Mouse (Mus musculus) stomach, embryonic 14.5 days (tissue): ENCODE data around the gene Abhd14a. TPM values are rescaled to one million over a fixed set of nuclear protein-coding genes. Genes with fewer than 3 reads are reported as not detected.

Experiments
- ATAC-seq: fragments of 200-750 bp; cut with Nextera tagmentation; 2 replicates; pipeline ENCODE4 v1.8.0; 2017; ENCODE audit warnings: low read depth, moderate TSS enrichment; ENCODE audit not compliant: insufficient number of reproducible peaks, insufficient read depth, low FRiP score
- H3K27ac ChIP-seq: fragments of 300-500 bp; sonication (generic); 2 replicates; pipeline ENCODE4 v1.5.1; 2014; ENCODE audit warnings: mild to moderate bottlenecking, low read length, moderate library complexity, mixed read lengths
- H3K27me3 ChIP-seq: fragments of 300-500 bp; sonication (generic); 2 replicates; pipeline ENCODE4 v1.6.1; 2014; ENCODE audit warnings: low read length, control low read depth, mixed read lengths; ENCODE audit not compliant: control insufficient read depth, insufficient read depth
- H3K36me3 ChIP-seq: fragments of 300-500 bp; sonication (generic); 2 replicates; pipeline ENCODE4 v1.6.1; 2014; ENCODE audit warnings: mild to moderate bottlenecking, control low read depth, low read length, moderate library complexity, mixed read lengths; ENCODE audit not compliant: control insufficient read depth, insufficient read depth
- H3K4me1 ChIP-seq: fragments of 300-500 bp; sonication (generic); 2 replicates; pipeline ENCODE4 v1.6.1; 2014; ENCODE audit warnings: low read length, control low read depth, mixed read lengths; ENCODE audit not compliant: control insufficient read depth, insufficient read depth
- H3K4me2 ChIP-seq: fragments of 300-500 bp; sonication (generic); replicated peaks from 2 replicates; pipeline ENCODE4 v1.6.1; 2014; ENCODE audit warnings: low read depth, low read length, control low read depth
- H3K4me3 ChIP-seq: fragments of 300-500 bp; sonication (generic); 2 replicates; pipeline ENCODE4 v1.5.1; 2014; ENCODE audit warnings: low read depth, low read length, control low read depth
- H3K9ac ChIP-seq: fragments of 300-500 bp; sonication (generic); replicated peaks from 2 replicates; pipeline ENCODE4 v1.6.1; 2014; ENCODE audit warnings: low read depth, mild to moderate bottlenecking, control low read depth, low read length, moderate library complexity, mixed read lengths
- H3K9me3 ChIP-seq: fragments of 300-500 bp; sonication (generic); 2 replicates; pipeline ENCODE4 v1.6.1; 2016; ENCODE audit warnings: low read depth, low read length, control low read depth; ENCODE audit not compliant: control insufficient read depth
- WGBS: fragments of 180-500 bp; shearing (Covaris S2); extraction: QIAGEN DNeasy Blood & Tissue Kit; methylation state at CpG from one replicate; pipeline ENCODE4 v1.1.7; 2014; 5-methylcytosine and 5-hydroxymethylcytosine counted together
- polyA plus RNA-seq: library from polyadenylated mRNA; unstranded; fragments of >200 nt; fragmentation: Nextera tagmentation; extraction: Ambion mirVana; gene quantifications from 2 replicates; pipeline ENCODE4 v1.2.1, GENCODE M21; 2014

Abhd14a gene
- polyA plus RNA-seq, 1 experiment from 2014 or later: 57.1 TPM

GRCm38 (mm10) chr9:106420608-106421007 lies 26.9 kb downstream of the Abhd14a start:
- Histone ChIP-seq H3K4me1 (peaks cover 20% of the 10 kb centered on the region; the same call in 1 of the 2 replicates), H3K4me2 (no peak overlapping the region), H3K9me3 (no peaks in the 10 kb centered on the region), H3K36me3 (no peaks in the 10 kb centered on the region), H3K27ac (no peak overlapping the region), H3K9ac (no peak overlapping the region), H3K4me3 (no peak overlapping the region), H3K27me3 (no peaks in the 10 kb centered on the region)
- WGBS: 4% methylated on average over 2 of the region's 2 CpGs
- ATAC-seq: peak; percentile 19; the same call in 1 of the 2 replicates

GRCm38 (mm10) chr9:106417841-106418625 lies 29.4 kb downstream of the Abhd14a start:
- Histone ChIP-seq H3K9me3 (no peaks in the 10 kb centered on the region), H3K27me3 (no peaks in the 10 kb centered on the region), H3K36me3 (no peaks in the 10 kb centered on the region), H3K4me3 (peak overlapping the region; percentile 15), H3K9ac (peak overlapping the region; percentile 38), H3K27ac (peak overlapping the region; percentile 11), H3K4me1 (peaks cover 20% of the 10 kb centered on the region; the same call in 1 of the 2 replicates), H3K4me2 (peak overlapping the region; percentile 52)
- WGBS: 13% methylated on average over 29 of the region's 29 CpGs
- peak; percentile 42; the same call in 1 of the 2 replicates for ATAC-seq

GRCm38 (mm10) chr9:106416826-106417225 lies 30.7 kb downstream of the Abhd14a start:
- Histone ChIP-seq H3K4me1 (peaks cover 20% of the 10 kb centered on the region; the same call in 1 of the 2 replicates), H3K27me3 (no peaks in the 10 kb centered on the region), H3K4me2 (no peak overlapping the region), H3K9ac (no peak overlapping the region), H3K27ac (no peak overlapping the region), H3K4me3 (no peak overlapping the region), H3K36me3 (no peaks in the 10 kb centered on the region), H3K9me3 (no peaks in the 10 kb centered on the region)
- no peak for ATAC-seq
- WGBS: 85% methylated on average over 6 of the region's 6 CpGs

- H3K9ac ChIP-seq: no peak overlapping the region
- no peaks in the 10 kb centered on the region for H3K9me3 ChIP-seq
- no peak overlapping the region for H3K4me3 ChIP-seq
- no peak overlapping the region for H3K27ac ChIP-seq
- no peaks in the 10 kb centered on the region for H3K27me3 ChIP-seq
- H3K36me3 ChIP-seq: no peaks in the 10 kb centered on the region
- ATAC-seq: no peak
- H3K4me2 ChIP-seq: no peak overlapping the region
- 88% methylated on average over 5 of the region's 5 CpGs for WGBS
- H3K4me1 ChIP-seq: peaks cover 11% of the 10 kb centered on the region; the same call in 1 of the 2 replicates
Measured at GRCm38 (mm10) chr9:106413606-106414005, 33.9 kb downstream of the Abhd14a start.

- Histone ChIP-seq H3K4me3 (no peak overlapping the region), H3K27me3 (no peaks in the 10 kb centered on the region), H3K9ac (no peak overlapping the region), H3K4me1 (no peaks in the 10 kb centered on the region), H3K27ac (no peak overlapping the region), H3K36me3 (no peaks in the 10 kb centered on the region), H3K9me3 (no peaks in the 10 kb centered on the region), H3K4me2 (no peak overlapping the region)
- no peak for ATAC-seq
- 73% methylated on average over 3 of the region's 3 CpGs for WGBS
Measured at GRCm38 (mm10) chr9:106412210-106412609, 35.3 kb downstream of the Abhd14a start.

- 65% methylated on average over 6 of the region's 6 CpGs for WGBS
- no peak overlapping the region for H3K4me2 ChIP-seq
- no peak overlapping the region for H3K9ac ChIP-seq
- H3K4me3 ChIP-seq: no peak overlapping the region
- no peak for ATAC-seq
- H3K4me1 ChIP-seq: no peaks in the 10 kb centered on the region
- no peaks in the 10 kb centered on the region for H3K9me3 ChIP-seq
- H3K36me3 ChIP-seq: no peaks in the 10 kb centered on the region
- no peak overlapping the region for H3K27ac ChIP-seq
- H3K27me3 ChIP-seq: no peaks in the 10 kb centered on the region
Measured at GRCm38 (mm10) chr9:106411729-106412128, 35.7 kb downstream of the Abhd14a start.

GRCm38 (mm10) chr9:106411091-106411594 lies 36.3 kb downstream of the Abhd14a start:
- WGBS: 58% methylated on average over 9 of the region's 9 CpGs
- Histone ChIP-seq H3K9me3 (no peaks in the 10 kb centered on the region), H3K27me3 (no peaks in the 10 kb centered on the region), H3K9ac (no peak overlapping the region), H3K4me3 (no peak overlapping the region), H3K4me2 (no peak overlapping the region), H3K4me1 (no peaks in the 10 kb centered on the region), H3K36me3 (no peaks in the 10 kb centered on the region), H3K27ac (no peak overlapping the region)
- ATAC-seq: no peak

- Histone ChIP-seq H3K4me1 (0 out of 2 replicates have a peak, but pooled peaks cover 3% of the 10 kb centered on the region), H3K27ac (no peak overlapping the region), H3K4me3 (no peak overlapping the region), H3K4me2 (no peak overlapping the region), H3K36me3 (no peaks in the 10 kb centered on the region), H3K9ac (no peak overlapping the region), H3K9me3 (no peaks in the 10 kb centered on the region), H3K27me3 (no peaks in the 10 kb centered on the region)
- 81% methylated on average over 2 of the region's 2 CpGs for WGBS
- ATAC-seq: no peak
Measured at GRCm38 (mm10) chr9:106410086-106410650, 37.3 kb downstream of the Abhd14a start.
